Mouse (Mus musculus) heart, embryonic 11.5 days (tissue): ENCODE data around the gene Rbm14. TPM values are rescaled to one million over a fixed set of nuclear protein-coding genes. Genes with fewer than 3 reads are reported as not detected.

Source experiments
- ATAC-seq: fragments of 200-750 bp; cut with Nextera tagmentation; replicated peaks from 2 replicates; pipeline ENCODE4 v1.8.0; 2017; ENCODE audit warnings: moderate library complexity; ENCODE audit not compliant: insufficient number of reproducible peaks, low FRiP score, low TSS enrichment
- H3K27ac ChIP-seq: fragments of 300-500 bp; sonication (generic); 2 replicates; pipeline ENCODE4 v1.5.1; 2014; ENCODE audit warnings: mild to moderate bottlenecking, low read depth, low read length
- H3K27me3 ChIP-seq: fragments of 300-500 bp; sonication (generic); 2 replicates; pipeline ENCODE4 v1.6.1; 2014; ENCODE audit warnings: mild to moderate bottlenecking, low read length, mixed read lengths; ENCODE audit not compliant: control insufficient read depth, insufficient read depth
- H3K36me3 ChIP-seq: fragments of 300-500 bp; sonication (generic); 2 replicates; pipeline ENCODE4 v1.6.1; 2014; ENCODE audit warnings: mild to moderate bottlenecking, low read length, moderate library complexity, mixed read lengths; ENCODE audit not compliant: control insufficient read depth, insufficient read depth
- H3K4me1 ChIP-seq: fragments of 300-500 bp; sonication (generic); 2 replicates; pipeline ENCODE4 v1.6.1; 2014; ENCODE audit warnings: low read length; ENCODE audit not compliant: control insufficient read depth, insufficient read depth
- H3K4me2 ChIP-seq: fragments of 300-500 bp; sonication (generic); 2 replicates; pipeline ENCODE4 v1.6.1; 2014; ENCODE audit warnings: mild to moderate bottlenecking, moderate library complexity
- H3K4me3 ChIP-seq: fragments of 300-500 bp; sonication (generic); 2 replicates; pipeline ENCODE4 v1.5.1; 2014; ENCODE audit warnings: low read depth, low read length
- H3K9ac ChIP-seq: fragments of 300-500 bp; sonication (generic); 2 replicates; pipeline ENCODE4 v1.6.1; 2014; ENCODE audit warnings: mild to moderate bottlenecking, low read depth, low read length, moderate library complexity
- H3K9me3 ChIP-seq: fragments of 300-500 bp; sonication (generic); replicated peaks from 2 replicates; pipeline ENCODE4 v1.6.1; 2016; ENCODE audit warnings: low read length; ENCODE audit not compliant: control insufficient read depth
- WGBS: fragments of 180-500 bp; shearing (Covaris S2); extraction: QIAGEN DNeasy Blood & Tissue Kit; methylation state at CpG from one replicate; pipeline ENCODE4 v1.1.7; 2014; ENCODE audit not compliant: insufficient replicate concordance; 5-methylcytosine and 5-hydroxymethylcytosine counted together
- polyA plus RNA-seq: library from polyadenylated mRNA; unstranded; fragments of >200 nt; fragmentation: Nextera tagmentation; extraction: Ambion mirVana; gene quantifications from 2 replicates; pipeline ENCODE4 v1.2.1, GENCODE M21; 2014

The Rbm14 gene
- polyA plus RNA-seq, 1 experiment from 2014 or later = 58.0 TPM

DNA sequence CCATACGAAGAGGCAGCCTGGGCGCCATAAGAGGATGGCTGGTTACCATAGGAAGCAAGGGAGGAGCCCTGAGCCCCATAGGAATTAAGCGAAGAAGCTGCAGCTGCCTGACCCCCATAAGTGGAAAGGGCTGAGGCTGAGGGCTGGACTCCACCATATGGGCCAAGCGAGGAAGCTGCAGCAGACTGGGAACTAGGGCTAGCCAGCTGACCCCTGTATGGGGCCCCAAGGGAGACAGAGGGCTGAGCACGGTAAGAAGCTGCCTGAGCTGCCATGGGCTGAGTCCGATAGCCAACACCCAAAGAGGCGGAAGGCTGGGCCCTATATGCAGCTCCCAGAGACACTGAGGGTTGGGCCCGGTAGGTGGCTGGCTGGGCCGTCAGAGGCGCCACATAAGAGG lies 8.2 kb downstream of the Rbm14 start:
- no peak overlapping the region for H3K27ac ChIP-seq
- H3K36me3 ChIP-seq = peaks cover 33% of the 10 kb centered on the region
- ATAC-seq = no peak
- no peak overlapping the region for H3K9ac ChIP-seq
- H3K9me3 ChIP-seq = no peaks in the 10 kb centered on the region
- H3K4me1 ChIP-seq = 0 out of 2 replicates have a peak, but pooled peaks cover 2% of the 10 kb centered on the region
- H3K27me3 ChIP-seq = no peaks in the 10 kb centered on the region
- H3K4me2 ChIP-seq = no peak overlapping the region
- 89% methylated on average over 10 of the region's 10 CpGs for WGBS
- H3K4me3 ChIP-seq = no peak overlapping the region

DNA sequence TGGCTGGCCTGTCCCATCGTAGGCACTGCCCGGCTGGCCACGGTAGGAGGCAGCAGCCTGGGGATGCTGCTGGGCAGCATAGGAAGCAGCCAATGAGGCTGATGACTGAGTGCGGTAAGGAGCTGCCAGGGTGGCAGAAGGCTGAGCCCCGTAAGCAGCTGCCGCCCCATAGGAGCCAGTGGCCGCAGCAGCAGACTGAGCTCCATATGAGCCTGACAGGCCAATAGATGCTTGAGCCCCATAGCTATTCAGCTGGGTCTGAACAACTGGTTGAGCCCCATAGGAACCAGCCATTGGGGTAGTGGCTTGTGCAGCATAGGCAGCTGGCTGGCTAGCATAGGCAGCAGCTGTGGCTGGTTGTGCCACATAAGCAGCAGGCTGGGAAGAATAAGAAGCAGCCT lies 8.7 kb downstream of the Rbm14 start:
- no peak overlapping the region for H3K9ac ChIP-seq
- H3K4me2 ChIP-seq = no peak overlapping the region
- no peaks in the 10 kb centered on the region for H3K9me3 ChIP-seq
- peaks cover 33% of the 10 kb centered on the region for H3K36me3 ChIP-seq
- 0 out of 2 replicates have a peak, but pooled peaks cover 2% of the 10 kb centered on the region for H3K4me1 ChIP-seq
- no peaks in the 10 kb centered on the region for H3K27me3 ChIP-seq
- no peak for ATAC-seq
- 96% methylated on average over 7 of the region's 7 CpGs for WGBS
- H3K4me3 ChIP-seq = no peak overlapping the region
- no peak overlapping the region for H3K27ac ChIP-seq

DNA sequence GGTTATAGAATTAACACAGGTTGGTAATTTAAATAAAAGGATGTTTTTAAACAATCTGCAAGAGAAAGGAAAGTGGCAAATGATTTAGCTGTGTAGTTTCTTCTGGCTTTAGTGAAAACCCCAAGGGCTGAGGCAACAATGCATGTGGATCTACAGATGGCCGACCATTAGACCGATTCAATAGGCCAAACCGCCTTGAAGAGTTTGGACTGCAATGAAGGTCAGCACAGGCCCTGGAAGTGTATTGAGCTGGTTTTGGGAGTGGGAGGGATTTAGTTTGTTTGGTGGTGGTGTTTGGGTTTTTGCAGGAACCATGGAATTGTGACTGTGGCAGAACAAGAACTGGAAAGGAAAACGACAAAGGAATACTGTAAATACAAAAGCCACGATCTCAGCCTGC lies 12.4 kb downstream of the Rbm14 start:
- H3K27ac ChIP-seq = no peak overlapping the region
- ATAC-seq = no peak
- no peaks in the 10 kb centered on the region for H3K27me3 ChIP-seq
- no peak overlapping the region for H3K4me3 ChIP-seq
- 91% methylated on average over 5 of the region's 5 CpGs for WGBS
- H3K36me3 ChIP-seq = peaks cover 33% of the 10 kb centered on the region
- H3K4me2 ChIP-seq = no peak overlapping the region
- H3K4me1 ChIP-seq = 0 out of 2 replicates have a peak, but pooled peaks cover 2% of the 10 kb centered on the region
- no peak overlapping the region for H3K9ac ChIP-seq
- no peaks in the 10 kb centered on the region for H3K9me3 ChIP-seq

DNA sequence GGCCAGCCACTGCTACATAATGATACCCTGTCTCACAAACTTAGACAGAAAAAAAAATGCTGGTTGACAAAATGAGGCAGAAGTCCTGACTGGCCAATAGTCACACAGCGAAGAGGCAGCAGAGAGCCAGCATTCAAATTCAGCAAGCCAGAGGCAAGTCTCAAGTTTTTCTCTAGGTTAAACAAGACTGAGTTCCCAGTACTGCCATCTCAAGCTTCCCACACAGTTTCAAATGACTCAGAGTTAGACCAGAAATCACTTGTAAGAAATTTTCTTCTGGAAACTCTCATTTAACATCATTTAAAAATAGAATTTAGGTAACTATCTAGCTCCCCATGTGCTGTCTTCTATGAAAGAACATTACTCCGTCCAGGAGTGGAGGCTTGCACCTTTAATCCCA lies 13.6 kb downstream of the Rbm14 start:
- no peaks in the 10 kb centered on the region for H3K27me3 ChIP-seq
- H3K27ac ChIP-seq = no peak overlapping the region
- peaks cover 25% of the 10 kb centered on the region for H3K36me3 ChIP-seq
- H3K9me3 ChIP-seq = no peaks in the 10 kb centered on the region
- 0 out of 2 replicates have a peak, but pooled peaks cover under 1% of the 10 kb centered on the region for H3K4me1 ChIP-seq
- WGBS = 88% methylated on average over 2 of the region's 2 CpGs
- ATAC-seq = no peak
- no peak overlapping the region for H3K9ac ChIP-seq
- H3K4me3 ChIP-seq = no peak overlapping the region
- no peak overlapping the region for H3K4me2 ChIP-seq

DNA sequence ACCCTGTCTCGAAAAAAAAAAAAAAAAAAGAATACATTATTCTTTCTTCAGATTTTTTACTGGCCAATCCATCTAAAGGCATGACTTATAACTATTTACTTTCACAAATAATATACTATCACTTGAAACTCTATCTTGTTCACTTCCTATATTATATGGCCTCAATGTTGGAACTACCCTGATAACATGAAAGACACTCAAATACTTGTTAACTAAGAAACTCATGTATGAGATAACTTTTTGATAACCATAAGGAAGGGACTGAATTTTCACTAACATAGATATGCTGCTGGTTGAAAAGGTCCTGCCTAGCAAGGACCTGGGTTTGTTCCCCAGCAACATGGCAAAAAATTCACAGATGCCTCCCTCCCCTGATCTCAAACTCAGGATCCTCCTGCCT lies 15.5 kb downstream of the Rbm14 start:
- H3K4me1 ChIP-seq = peaks cover 8% of the 10 kb centered on the region; the same call in 1 of the 2 replicates
- no peaks in the 10 kb centered on the region for H3K9me3 ChIP-seq
- WGBS = 64% methylated on average over 1 of the region's 1 CpGs
- no peak for ATAC-seq
- no peak overlapping the region for H3K9ac ChIP-seq
- H3K27me3 ChIP-seq = no peaks in the 10 kb centered on the region
- peaks cover 16% of the 10 kb centered on the region for H3K36me3 ChIP-seq
- H3K27ac ChIP-seq = no peak overlapping the region
- no peak overlapping the region for H3K4me3 ChIP-seq
- H3K4me2 ChIP-seq = no peak overlapping the region

DNA sequence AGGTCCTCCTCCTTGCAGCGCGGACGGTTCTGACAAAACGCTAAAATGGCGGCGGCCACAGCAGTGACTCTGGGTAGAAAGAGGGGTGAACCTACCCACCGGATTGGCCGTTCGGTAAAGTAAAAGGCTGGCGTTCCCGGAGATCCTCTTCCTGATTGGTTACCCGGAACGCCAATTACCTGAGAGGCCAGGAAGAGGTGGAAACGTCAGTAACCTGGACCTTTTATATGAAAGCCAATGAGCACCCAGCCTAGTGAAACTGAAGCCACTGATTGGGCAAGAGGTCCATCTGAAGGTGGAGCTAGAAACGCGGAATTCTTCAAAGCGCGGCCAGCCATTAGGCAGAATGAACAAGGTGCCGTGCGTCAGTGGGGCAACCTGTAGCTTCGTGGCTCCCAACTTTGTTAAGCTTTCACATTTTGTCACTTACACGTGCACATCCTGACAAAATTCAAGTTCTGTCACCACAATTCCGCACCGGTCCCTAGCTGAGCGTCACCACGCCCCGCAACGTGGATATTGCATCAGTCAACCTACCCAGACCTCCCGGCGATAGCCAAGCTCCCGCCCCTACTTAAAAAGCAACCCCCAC lies 17.5 kb downstream of the Rbm14 start, which contains the start of gene Rbm4:
Rbm4 (minus strand) TSS at position 71 of the 592 bp plus-strand sequence.
- H3K27me3 ChIP-seq = no peaks in the 10 kb centered on the region
- WGBS = under 1% methylated on average over 31 of the region's 31 CpGs
- H3K36me3 ChIP-seq = peaks cover 11% of the 10 kb centered on the region

DNA sequence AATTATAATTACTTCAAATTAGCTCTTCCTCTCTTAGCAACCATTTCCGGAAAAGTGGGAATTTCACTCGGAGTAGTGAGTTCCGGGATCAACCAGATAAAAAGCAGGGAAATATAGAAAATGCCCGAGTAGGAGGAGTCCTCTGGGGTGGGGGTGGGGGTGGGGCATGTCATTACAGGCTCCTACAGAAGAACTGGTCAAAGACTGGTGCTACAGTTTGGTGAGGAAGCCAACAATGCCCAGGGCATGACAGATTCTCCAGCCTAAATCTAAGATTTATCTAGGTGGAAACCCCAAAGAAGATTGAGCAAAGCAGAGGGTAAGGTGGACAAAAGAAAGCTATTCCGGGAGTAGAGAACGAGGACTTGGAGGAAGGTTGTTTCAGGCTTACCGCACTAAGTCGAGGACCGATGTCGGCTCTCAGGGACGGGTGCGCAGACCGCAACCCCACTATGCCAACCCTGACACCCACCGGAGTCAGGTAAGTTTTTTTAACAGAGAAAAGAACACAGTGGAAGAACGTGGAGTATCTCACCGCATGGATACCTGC lies 18.1 kb downstream of the Rbm14 start:
- H3K36me3 ChIP-seq = peaks cover 11% of the 10 kb centered on the region
- peak overlapping the region; percentile 84 for H3K27ac ChIP-seq
- H3K27me3 ChIP-seq = no peaks in the 10 kb centered on the region
- H3K9ac ChIP-seq = peak overlapping the region; percentile 85
- H3K4me3 ChIP-seq = peak overlapping the region; percentile 82
- WGBS = 1% methylated on average over 16 of the region's 16 CpGs
- H3K4me2 ChIP-seq = peak overlapping the region; percentile 84
- H3K9me3 ChIP-seq = no peaks in the 10 kb centered on the region
- peaks cover 8% of the 10 kb centered on the region; the same call in 1 of the 2 replicates for H3K4me1 ChIP-seq
- ATAC-seq = peak; percentile 63; the same call in 1 of the 2 replicates

More for the DNA sequence above, 17.5 kb downstream of the Rbm14 start, which contains the start of gene Rbm4:
- H3K4me1 ChIP-seq = peaks cover 8% of the 10 kb centered on the region; the same call in 1 of the 2 replicates
- no peaks in the 10 kb centered on the region for H3K9me3 ChIP-seq
- ATAC-seq = peak; percentile 96
- peak within 1 kb of the TSS; percentile 85 for H3K9ac ChIP-seq
- H3K4me3 ChIP-seq = peak within 1 kb of the TSS; percentile 82
- H3K4me2 ChIP-seq = peak within 1 kb of the TSS; percentile 84
- H3K27ac ChIP-seq = peak within 1 kb of the TSS; percentile 84

DNA sequence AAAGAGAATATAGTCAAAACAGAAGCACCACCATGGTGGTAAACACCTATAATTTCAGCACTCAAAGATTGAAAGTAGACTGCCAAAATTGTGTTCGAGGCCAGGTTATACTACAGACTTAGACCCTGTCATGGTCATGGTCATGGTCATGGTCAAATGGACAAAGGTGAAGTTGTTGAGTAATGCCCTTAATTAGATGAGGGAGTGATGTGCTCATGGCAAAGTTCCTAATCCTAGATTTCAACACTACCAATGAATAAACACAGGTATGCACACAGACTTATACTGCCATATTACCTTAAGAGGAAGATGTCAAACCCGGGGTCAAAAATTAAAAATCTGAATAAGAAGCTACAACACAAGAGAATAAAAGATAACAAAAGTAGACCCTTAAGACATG lies 25.1 kb downstream of the Rbm14 start:
- Histone ChIP-seq H3K36me3 (peaks cover 35% of the 10 kb centered on the region), H3K4me1 (peaks cover 6% of the 10 kb centered on the region; the same call in 1 of the 2 replicates), H3K9me3 (no peaks in the 10 kb centered on the region), H3K4me3 (no peak overlapping the region), H3K9ac (no peak overlapping the region), H3K27me3 (no peaks in the 10 kb centered on the region), H3K4me2 (no peak overlapping the region), H3K27ac (no peak overlapping the region)
- 93% methylated on average over 2 of the region's 2 CpGs for WGBS
- no peak for ATAC-seq
